Mouse (Mus musculus) hindbrain, embryonic 14.5 days (tissue): ENCODE measurements around the gene Kcna3. TPM values are rescaled to one million over a fixed set of nuclear protein-coding genes. Genes with fewer than 3 reads are reported as not detected.
A peak's percentile ranks its signal among the peaks of the same experiment; 100 is the strongest.

Source experiments
- ATAC-seq: fragments of 200-750 bp; cut with Nextera tagmentation; 2 replicates; pipeline ENCODE4 v1.8.0; 2017; ENCODE audit warnings: moderate number of reproducible peaks, mild to moderate bottlenecking, moderate TSS enrichment, moderate library complexity; ENCODE audit not compliant: low FRiP score
- DNase-seq: peaks from one replicate; pipeline ENCODE4 v3.0.0-alpha.2; 2015; ENCODE audit warnings: low spot score
- H3K27ac ChIP-seq: fragments of 300-500 bp; sonication (generic); 2 replicates; pipeline ENCODE4 v1.5.1; 2014; ENCODE audit warnings: mild to moderate bottlenecking, moderate library complexity
- H3K27me3 ChIP-seq: fragments of 300-500 bp; sonication (generic); 2 replicates; pipeline ENCODE4 v1.6.1; 2014; ENCODE audit warnings: mild to moderate bottlenecking, low read length, mixed read lengths; ENCODE audit not compliant: control insufficient read depth, insufficient read depth
- H3K36me3 ChIP-seq: fragments of 300-500 bp; sonication (generic); replicated peaks from 2 replicates; pipeline ENCODE4 v1.6.1; 2014; ENCODE audit not compliant: control insufficient read depth, insufficient read depth
- H3K4me1 ChIP-seq: fragments of 300-500 bp; sonication (generic); replicated peaks from 2 replicates; pipeline ENCODE4 v1.6.1; 2014; ENCODE audit warnings: antibody characterized with exemption, low read length, mixed read lengths; ENCODE audit not compliant: control insufficient read depth, insufficient read depth
- H3K4me2 ChIP-seq: fragments of 300-500 bp; sonication (generic); replicated peaks from 2 replicates; pipeline ENCODE4 v1.6.1; 2014; ENCODE audit warnings: mild to moderate bottlenecking, moderate library complexity
- H3K4me3 ChIP-seq: fragments of 300-500 bp; sonication (generic); replicated peaks from 2 replicates; pipeline ENCODE4 v1.5.1; 2014; ENCODE audit warnings: mild to moderate bottlenecking, low read length
- H3K9ac ChIP-seq: fragments of 300-500 bp; sonication (generic); 2 replicates; pipeline ENCODE4 v1.6.1; 2014
- H3K9me3 ChIP-seq: fragments of 300-500 bp; sonication (generic); 2 replicates; pipeline ENCODE4 v1.6.1; 2016; ENCODE audit warnings: low read length; ENCODE audit not compliant: control insufficient read depth
- WGBS: fragments of 180-500 bp; shearing (Covaris S2); extraction: QIAGEN DNeasy Blood & Tissue Kit; methylation state at CpG from one replicate; pipeline ENCODE4 v1.1.7; 2014; 5-methylcytosine and 5-hydroxymethylcytosine counted together
- polyA plus RNA-seq: library from polyadenylated mRNA; unstranded; fragments of >200 nt; fragmentation: Nextera tagmentation; extraction: Ambion mirVana; gene quantifications from 2 replicates; pipeline ENCODE4 v1.2.1, GENCODE M21; 2014

Gene Kcna3
- polyA plus RNA-seq, 1 experiment from 2014 or later, result 10.9 TPM

GRCm38 (mm10) chr3:107076658-107077057 is 40.7 kb downstream of the Kcna3 start:
- no peak overlapping the region for H3K9ac ChIP-seq
- DNase-seq (no peak), ATAC-seq (no peak)
- no peaks in the 10 kb centered on the region for H3K4me1 ChIP-seq
- no peaks in the 10 kb centered on the region for H3K36me3 ChIP-seq
- H3K27me3 ChIP-seq, result no peaks in the 10 kb centered on the region
- no peaks in the 10 kb centered on the region for H3K9me3 ChIP-seq
- no peak overlapping the region for H3K4me2 ChIP-seq
- no peak overlapping the region for H3K27ac ChIP-seq
- no peak overlapping the region for H3K4me3 ChIP-seq
- 82% methylated on average over 3 of the region's 3 CpGs for WGBS

- Histone ChIP-seq H3K9ac (no peak overlapping the region), H3K9me3 (no peaks in the 10 kb centered on the region), H3K4me1 (no peaks in the 10 kb centered on the region), H3K27me3 (no peaks in the 10 kb centered on the region), H3K27ac (no peak overlapping the region), H3K4me2 (no peak overlapping the region), H3K4me3 (no peak overlapping the region), H3K36me3 (no peaks in the 10 kb centered on the region)
- DNase-seq (no peak), ATAC-seq (no peak)
- WGBS, result 93% methylated on average over 2 of the region's 2 CpGs
These were observed 41.1 kb downstream of the Kcna3 start for GRCm38 (mm10) chr3:107077101-107077500.

GRCm38 (mm10) chr3:107080803-107081202 is 44.8 kb downstream of the Kcna3 start:
- H3K4me1 ChIP-seq, result no peaks in the 10 kb centered on the region
- H3K4me2 ChIP-seq, result no peak overlapping the region
- H3K27ac ChIP-seq, result no peak overlapping the region
- DNase-seq, result no peak
- H3K9me3 ChIP-seq, result no peaks in the 10 kb centered on the region
- H3K9ac ChIP-seq, result no peak overlapping the region
- H3K27me3 ChIP-seq, result no peaks in the 10 kb centered on the region
- no peak overlapping the region for H3K4me3 ChIP-seq
- ATAC-seq, result no peak
- WGBS, result 86% methylated on average over 3 of the region's 3 CpGs
- no peaks in the 10 kb centered on the region for H3K36me3 ChIP-seq

- no peaks in the 10 kb centered on the region for H3K4me1 ChIP-seq
- no peak overlapping the region for H3K4me2 ChIP-seq
- H3K9ac ChIP-seq, result no peak overlapping the region
- H3K27ac ChIP-seq, result no peak overlapping the region
- no peaks in the 10 kb centered on the region for H3K27me3 ChIP-seq
- no peaks in the 10 kb centered on the region for H3K9me3 ChIP-seq
- WGBS, result 29% methylated on average over 3 of the region's 3 CpGs
- H3K4me3 ChIP-seq, result no peak overlapping the region
- H3K36me3 ChIP-seq, result no peaks in the 10 kb centered on the region
- DNase-seq (peak; percentile 81), ATAC-seq (no peak)
These were observed 45.3 kb downstream of the Kcna3 start for GRCm38 (mm10) chr3:107081227-107081626.

- Histone ChIP-seq H3K27ac (no peak overlapping the region), H3K9ac (no peak overlapping the region), H3K4me1 (no peaks in the 10 kb centered on the region), H3K9me3 (no peaks in the 10 kb centered on the region), H3K36me3 (no peaks in the 10 kb centered on the region), H3K27me3 (no peaks in the 10 kb centered on the region), H3K4me3 (no peak overlapping the region), H3K4me2 (no peak overlapping the region)
- ATAC-seq (no peak), DNase-seq (no peak)
- WGBS, result 85% methylated on average over 3 of the region's 3 CpGs
These were observed 48.6 kb downstream of the Kcna3 start for GRCm38 (mm10) chr3:107084586-107084985.

GRCm38 (mm10) chr3:107087410-107087809 is 51.4 kb downstream of the Kcna3 start:
- Histone ChIP-seq H3K9ac (no peak overlapping the region), H3K27me3 (no peaks in the 10 kb centered on the region), H3K36me3 (no peaks in the 10 kb centered on the region), H3K4me1 (no peaks in the 10 kb centered on the region), H3K4me3 (no peak overlapping the region), H3K27ac (no peak overlapping the region), H3K9me3 (no peaks in the 10 kb centered on the region), H3K4me2 (no peak overlapping the region)
- no peak for ATAC-seq
- no peak for DNase-seq
- WGBS, result 90% methylated on average over 4 of the region's 4 CpGs

Other genes starting within 250 kb of the Kcna3 start
- gene Cd53, start 246.0 kb upstream of the Kcna3 start, polyA plus RNA-seq, result 4.8 and 5.2 TPM in 2 replicates
- not detected in 2 replicates for gene Olfr266, start 209.9 kb upstream of the Kcna3 start, polyA plus RNA-seq
- 1.9 and 2.0 TPM in 2 replicates for gene Kcna2, start 65.0 kb downstream of the Kcna3 start, polyA plus RNA-seq
- gene Kcna10, start 146.9 kb downstream of the Kcna3 start, polyA plus RNA-seq, result not detected in 2 replicates
- not detected in 2 replicates for gene Cym, start 185.6 kb downstream of the Kcna3 start, polyA plus RNA-seq
- not detected in 2 replicates for gene A630076J17Rik, start 194.4 kb downstream of the Kcna3 start, polyA plus RNA-seq
- 0.23 TPM in 1 of 2 replicates, not detected in the other for gene Prok1, start 203.5 kb downstream of the Kcna3 start, polyA plus RNA-seq
- 184 and 218 TPM in 2 replicates for gene Lamtor5, start 242.7 kb downstream of the Kcna3 start, polyA plus RNA-seq